Mouse (Mus musculus) ZHBTc4 (cell line): ENCODE measurements around the gene Klrc2.
"Not testable (repeated sequence)": the region's sequence is repeated elsewhere in the genome, so short reads cannot be mapped to it uniquely, and the experiment has no call there.

Source experiments
- DNase-seq: peaks from one replicate; pipeline ENCODE4 v3.0.0-alpha.2; 2011; ENCODE audit warnings: low read depth, low spot score

Klrc2 gene

DNA sequence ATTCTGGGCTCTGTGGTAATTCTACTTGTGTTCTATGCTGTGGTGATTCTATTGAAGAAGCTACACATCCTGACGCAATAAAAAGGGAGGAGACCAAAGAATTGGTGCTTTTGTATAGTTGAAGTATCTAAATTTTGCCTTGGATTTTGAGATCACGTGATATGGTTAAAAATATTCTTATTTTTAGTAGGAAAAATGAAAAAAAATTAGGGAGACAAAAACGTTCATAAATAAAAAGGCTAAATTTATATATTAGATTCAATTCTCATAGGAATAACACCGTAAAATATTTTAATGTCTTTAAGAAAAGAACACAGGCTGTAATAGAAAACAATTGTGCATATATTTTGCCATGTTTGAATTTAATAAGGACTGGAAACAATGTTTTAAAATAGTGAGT is at the start of gene Klrc2:
Gene Klrc2, minus strand, starts transcription at position 101 of the 400 bp plus-strand sequence.
- DNase-seq = not testable (repeated sequence)

DNA sequence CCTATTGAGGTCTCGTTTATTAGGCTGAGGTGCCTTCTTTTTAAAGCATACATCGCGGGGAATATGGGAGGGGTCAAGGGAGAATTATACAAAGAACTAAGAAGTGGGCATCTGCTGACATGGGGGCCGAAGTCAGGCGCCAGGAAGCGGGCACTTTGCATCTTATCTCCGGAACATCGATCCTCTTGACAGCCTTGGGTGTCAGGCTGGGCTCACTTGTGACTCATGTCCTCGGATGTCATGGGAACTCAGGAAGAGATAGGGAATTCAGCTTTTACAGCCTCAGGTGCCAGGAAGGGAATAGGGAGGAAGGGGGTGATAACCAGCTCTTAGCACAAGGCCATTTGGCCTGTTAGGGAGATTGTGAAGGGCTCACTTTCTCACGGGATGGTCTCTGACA is 30.9 kb upstream of the Klrc2 start:
- not testable (repeated sequence) for DNase-seq

DNA sequence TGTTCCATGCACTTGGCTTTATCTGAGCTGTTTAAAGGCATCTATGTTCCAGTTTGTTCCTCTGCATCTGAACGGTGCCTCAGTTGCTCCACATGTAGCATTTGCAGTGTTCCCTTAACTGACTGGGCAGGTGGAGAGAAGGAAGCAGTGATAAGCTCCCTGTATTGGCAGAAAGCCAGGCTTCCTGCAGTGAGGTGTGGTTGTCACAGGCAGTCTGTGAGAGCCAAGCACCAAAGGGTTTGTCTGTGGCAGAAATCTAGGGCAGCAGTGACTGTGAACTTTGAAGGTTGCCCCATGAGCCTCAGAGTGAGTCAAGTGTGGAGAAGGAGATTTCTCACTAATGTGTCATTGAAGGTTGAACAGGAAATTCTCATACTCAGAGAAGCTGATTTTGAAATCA is 19.9 kb upstream of the Klrc2 start:
- no peak for DNase-seq

DNA sequence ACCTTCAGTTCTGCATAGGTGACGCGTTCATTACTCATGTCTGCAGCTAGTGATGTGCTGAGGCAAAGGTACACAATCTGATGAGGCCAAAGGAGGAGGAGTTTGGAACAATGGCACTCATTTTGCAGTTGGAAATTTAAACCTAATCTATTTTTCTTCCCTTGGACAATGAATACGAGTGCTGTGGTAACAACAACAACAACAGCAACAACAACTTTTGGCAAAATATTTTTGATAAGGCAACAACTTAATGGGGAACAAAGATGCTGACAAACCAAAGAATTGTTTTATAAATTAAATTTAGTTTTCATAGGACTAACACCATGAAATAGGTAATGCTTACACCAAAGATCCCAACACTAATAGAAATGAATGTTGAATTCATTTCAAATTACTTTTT is 18.4 kb upstream of the Klrc2 start, which contains the start of gene Klrc1:
Gene Klrc1, minus strand, starts transcription at position 101 of the 400 bp plus-strand sequence.
- no peak for DNase-seq

DNA sequence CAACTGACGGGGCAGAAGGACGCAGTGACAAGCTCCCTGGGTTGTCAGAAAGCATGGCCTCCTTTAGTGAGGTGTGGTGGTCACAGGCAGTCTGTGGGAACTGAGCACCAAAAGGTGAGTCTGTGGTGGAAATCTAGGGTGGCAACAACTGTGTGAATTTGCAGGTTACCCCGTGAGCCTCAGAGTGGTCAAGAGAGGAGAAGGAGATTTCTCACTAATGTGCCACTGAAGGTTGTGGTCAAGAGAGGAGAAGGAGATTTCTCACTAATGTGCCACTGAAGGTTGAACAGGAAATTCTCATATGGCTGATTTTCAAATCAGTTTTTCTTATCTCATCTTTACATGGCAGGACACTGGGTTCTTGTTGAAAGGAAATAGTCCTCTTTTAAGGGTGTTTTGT is 812 bp upstream of the Klrc2 start:
- DNase-seq = not testable (repeated sequence)

DNA sequence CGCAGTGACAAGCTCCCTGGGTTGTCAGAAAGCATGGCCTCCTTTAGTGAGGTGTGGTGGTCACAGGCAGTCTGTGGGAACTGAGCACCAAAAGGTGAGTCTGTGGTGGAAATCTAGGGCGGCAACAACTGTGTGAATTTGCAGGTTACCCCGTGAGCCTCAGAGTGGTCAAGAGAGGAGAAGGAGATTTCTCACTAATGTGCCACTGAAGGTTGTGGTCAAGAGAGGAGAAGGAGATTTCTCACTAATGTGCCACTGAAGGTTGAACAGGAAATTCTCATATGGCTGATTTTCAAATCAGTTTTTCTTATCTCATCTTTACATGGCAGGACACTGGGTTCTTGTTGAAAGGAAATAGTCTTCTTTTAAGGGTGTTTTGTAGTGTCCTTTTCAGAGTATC is 16.4 kb downstream of the Klrc2 start:
- not testable (repeated sequence) for DNase-seq

DNA sequence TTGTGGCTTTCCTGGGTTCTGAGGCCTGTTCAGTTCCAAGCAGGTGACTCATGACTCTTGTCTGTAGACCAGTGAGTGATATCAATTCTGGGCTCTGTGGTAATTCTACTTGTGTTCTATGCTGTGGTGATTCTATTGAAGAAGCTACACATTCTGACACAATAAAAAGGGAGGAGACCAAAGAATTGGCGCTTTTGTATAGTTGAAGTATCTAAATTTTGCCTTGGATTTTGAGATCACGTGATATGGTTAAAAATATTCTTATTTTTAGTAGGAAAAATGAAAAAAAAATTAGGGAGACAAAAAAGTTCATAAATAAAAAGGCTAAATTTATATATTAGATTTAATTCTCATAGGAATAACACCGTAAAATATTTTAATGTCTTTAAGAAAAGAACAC is 17.3 kb downstream of the Klrc2 start, which contains the start of gene Klrc3:
Gene Klrc3, minus strand, starts transcription at position 101 of the 400 bp plus-strand sequence.
- not testable (repeated sequence) for DNase-seq

DNA sequence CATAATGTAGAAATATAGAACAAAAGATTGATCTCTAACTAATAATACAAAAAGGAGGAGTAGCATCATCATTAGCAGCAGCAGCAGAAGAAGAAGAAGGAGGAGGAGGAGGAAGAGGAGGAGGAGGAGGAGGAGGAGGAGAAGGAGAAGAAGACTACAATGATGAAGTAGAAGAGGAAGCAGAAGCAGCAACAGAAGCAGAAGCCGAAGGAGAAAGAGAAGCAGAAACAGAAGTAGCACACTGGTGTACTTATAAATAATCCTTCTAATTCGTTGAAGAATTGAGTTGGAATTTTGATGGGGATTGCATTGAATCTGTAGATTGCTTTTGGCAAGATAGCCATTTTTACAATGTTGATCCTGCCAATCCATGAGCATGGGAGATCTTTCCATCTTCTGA is 29.4 kb downstream of the Klrc2 start:
- DNase-seq = not testable (repeated sequence)

DNA sequence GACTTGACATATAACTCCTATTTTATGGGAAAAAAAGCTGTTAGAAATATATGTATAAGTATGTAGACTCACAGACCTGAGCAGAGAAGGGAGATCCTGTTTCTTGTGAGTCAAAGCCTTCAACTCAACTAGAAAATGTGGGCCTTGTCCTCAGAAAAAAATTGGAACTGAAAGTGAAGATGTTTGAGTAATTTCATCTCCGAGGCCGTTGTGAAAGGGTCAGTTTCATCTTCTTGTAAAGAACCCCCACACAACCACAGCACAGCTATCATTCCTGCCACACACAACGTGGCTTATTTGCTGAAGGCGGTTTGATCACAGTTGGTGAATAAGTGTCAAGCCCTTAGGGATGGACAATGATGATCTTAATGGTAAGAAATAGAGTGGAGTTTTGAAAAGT is 36.8 kb downstream of the Klrc2 start, which contains the start of gene Klrk1:
Gene Klrk1, minus strand, starts transcription at position 130 of the 400 bp plus-strand sequence.
- DNase-seq = no peak

DNA sequence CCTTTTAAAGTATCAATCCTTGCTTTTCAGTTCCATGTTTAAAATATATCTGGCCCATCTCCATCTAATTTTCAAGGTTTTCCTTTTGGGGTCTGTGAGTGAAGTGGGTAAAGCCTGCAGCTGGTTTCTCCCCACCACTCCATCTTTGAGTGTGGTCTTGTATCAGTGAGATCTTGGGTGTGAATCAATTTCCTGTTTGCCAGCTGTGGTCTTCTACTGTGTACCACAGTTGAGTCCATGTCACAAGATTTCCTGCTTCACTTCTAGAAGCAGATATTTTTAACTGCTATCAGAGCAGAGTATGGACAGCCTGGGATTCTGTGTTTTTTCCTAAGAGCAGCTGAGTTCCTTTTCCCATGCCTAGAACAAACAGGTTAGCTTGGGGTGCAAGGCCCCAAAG is 52.1 kb downstream of the Klrc2 start:
- DNase-seq = no peak
